Mouse (Mus musculus) 3134 (cell line): ENCODE results near the gene Hoxa6.

Experiments
- DNase-seq: peaks from one replicate; pipeline ENCODE4 v3.0.0-alpha.2; 2011; ENCODE audit warnings: low spot score; ENCODE audit not compliant: insufficient read length; ENCODE audit errors: extremely low read depth

The Hoxa6 gene

GRCm38 (mm10) chr6:52241001-52241621 is 32.6 kb upstream of the Hoxa6 start:
- DNase-seq = no peak

GRCm38 (mm10) chr6:52240389-52241000 is 32.0 kb upstream of the Hoxa6 start, which contains the start of gene Hoxa10:
Gene Hoxa10, minus strand, starts transcription at chr6:52240854.
- DNase-seq = peak; percentile 80

GRCm38 (mm10) chr6:52239625-52240388 is 31.3 kb upstream of the Hoxa6 start:
- DNase-seq = peak; percentile 68

DNA sequence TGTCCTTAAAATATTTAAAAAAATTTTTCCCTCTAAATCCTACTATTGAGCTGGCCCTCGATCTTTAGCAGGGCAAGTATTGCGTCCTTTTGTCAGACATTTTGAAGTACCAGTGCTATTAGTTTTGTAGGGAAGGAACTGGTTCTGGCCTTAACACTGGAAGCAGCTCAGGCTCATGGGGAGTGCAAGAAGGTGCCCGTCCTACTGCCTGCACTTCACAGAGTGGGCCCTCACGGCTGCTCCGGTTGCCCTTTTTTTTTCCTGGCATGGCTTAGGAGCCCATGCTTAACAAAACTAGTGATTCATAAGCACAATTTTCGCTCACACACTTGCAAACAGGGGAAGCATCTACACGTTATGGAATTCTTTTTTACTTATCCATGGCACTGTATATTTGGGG is 30.5 kb upstream of the Hoxa6 start:
- peak; percentile 60 for DNase-seq

DNA sequence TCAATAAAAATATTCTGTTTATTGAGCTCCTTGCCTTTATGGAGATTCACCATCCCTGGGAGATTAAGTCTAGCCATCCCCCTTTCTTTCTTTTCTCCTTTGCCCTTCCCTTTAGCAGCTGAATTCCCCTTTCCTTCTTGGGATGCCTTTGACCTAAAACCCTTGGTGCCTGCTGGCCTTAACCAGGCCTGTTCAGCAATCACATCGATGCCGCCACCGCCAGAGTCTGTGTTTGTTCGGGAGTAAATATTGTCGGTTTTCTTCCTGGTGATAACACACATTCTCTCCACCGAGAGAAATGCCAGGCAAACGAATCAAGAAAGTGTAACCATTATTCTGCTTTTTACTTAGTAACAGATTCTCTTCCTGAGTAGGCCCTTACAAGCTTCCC is 29.6 kb upstream of the Hoxa6 start:
- DNase-seq = no peak

GRCm38 (mm10) chr6:52237346-52238154 is 29.0 kb upstream of the Hoxa6 start:
- no peak for DNase-seq

- DNase-seq = no peak
Measured at GRCm38 (mm10) chr6:52236806-52237205, 28.3 kb upstream of the Hoxa6 start.

- DNase-seq = no peak
Measured at GRCm38 (mm10) chr6:52235866-52236265, 27.3 kb upstream of the Hoxa6 start.

GRCm38 (mm10) chr6:52235267-52235666 is 26.7 kb upstream of the Hoxa6 start:
- no peak for DNase-seq

- DNase-seq = no peak
Measured at GRCm38 (mm10) chr6:52234428-52235140, 26.1 kb upstream of the Hoxa6 start.

DNA sequence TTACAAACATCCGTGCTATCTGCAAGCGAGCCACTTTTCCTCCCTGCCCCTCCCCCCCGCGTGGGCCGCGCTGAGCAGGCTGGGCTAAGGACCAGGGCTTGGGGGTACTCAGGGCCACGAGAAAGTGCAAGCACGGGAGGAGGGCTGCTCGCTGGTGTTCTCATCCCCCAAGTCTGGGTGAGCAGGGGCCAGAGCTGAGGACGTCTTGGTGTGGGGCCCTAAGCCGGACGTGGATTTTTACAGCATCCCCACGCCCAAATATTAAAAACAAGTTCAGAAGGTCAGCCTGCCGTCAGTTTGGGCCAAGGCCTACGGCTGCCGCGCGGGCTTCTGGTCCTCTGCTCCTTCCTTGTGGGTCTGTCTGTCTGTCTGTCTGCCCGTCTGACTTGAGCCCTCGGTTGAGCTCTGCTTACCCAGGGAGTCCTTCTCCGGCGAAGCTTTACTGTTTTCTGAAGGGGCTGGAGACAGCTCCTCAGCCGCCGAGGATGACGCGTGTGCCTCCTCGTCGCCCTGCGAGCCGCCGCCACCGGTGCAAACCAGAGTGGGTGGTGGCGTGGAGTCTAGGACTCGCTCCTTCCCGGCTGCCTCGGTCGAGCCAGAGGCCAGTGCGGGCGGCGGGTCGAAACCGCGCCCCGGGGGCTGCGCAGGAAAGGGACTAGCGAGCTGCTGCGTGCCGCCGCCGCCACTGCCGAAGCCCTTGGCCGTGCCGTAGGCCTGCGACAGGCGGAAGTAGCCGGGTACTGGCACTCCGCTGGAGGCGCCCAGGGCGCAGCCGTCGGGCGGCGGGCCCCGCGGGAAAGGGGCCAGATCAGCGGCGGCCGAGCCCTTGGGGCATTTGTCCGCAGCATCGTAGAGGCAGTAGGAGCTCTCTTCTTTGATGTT is 25.3 kb upstream of the Hoxa6 start:
- DNase-seq = no peak

DNA sequence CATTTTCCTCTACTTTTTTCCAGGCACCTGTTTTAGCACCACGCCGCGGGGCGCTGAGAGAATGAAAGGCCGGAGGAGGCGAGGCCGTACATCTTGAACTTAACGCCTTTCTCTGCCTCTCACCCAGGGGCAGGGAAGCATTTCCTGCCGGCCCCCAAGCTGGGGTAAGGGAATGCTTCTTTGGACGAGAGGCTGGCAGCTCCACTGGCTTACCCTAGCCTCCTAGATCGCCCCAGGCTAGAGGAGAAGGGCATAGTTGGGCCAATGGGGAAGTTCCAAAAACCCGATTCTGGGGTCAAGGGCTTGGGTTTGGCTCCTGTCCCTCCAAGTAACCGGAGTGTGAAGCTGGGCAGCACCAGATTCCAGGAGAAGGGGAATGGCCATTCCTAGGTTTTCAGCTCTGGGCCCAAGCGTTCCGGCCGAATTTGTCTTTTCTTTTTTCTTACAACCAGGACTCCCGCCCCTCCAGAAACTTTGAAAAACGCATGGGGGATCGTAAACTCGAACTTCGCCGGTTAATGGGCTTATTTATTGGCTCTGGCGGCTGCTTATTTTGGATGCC is 24.5 kb upstream of the Hoxa6 start:
- DNase-seq = no peak

- DNase-seq = no peak
Measured at GRCm38 (mm10) chr6:52232568-52232965, 24.0 kb upstream of the Hoxa6 start.

GRCm38 (mm10) chr6:52231885-52232567 is 23.5 kb upstream of the Hoxa6 start:
- no peak for DNase-seq

DNA sequence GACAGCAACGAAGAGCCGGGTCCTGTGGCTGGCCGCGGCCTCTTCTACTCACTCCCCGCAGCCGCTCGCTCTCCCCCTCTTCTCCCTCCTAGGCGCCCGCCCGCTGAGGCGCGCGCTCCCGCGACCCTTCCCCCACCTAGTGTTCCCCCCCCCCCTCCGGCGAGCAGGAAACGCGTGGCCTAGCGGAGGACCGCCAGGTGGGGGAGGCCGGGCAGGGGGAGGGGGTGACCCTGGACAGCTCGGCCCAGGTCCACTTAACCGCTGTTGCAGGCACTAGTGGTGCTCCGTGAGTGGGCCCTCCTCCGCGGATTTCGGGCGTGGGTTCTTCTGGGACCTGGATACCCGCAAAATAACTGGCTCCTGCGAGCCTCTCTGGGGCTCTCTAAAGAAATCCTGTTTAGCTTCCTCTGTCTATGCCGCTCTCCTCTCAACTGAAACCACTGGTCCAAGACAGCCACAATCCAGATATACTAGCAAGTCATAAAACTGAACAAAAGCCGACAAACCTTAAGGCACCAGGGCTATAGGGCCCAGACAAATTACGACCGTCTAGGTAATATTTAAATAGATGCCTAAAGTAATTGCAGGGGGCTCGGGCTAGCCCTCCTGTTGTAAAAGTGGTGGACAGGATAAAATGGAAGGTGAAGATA is 22.1 kb upstream of the Hoxa6 start, which contains the start of gene Hoxa9:
TSS of gene Hoxa9 (minus strand) at position 574 of the 650 bp plus-strand sequence.
- no peak for DNase-seq

- DNase-seq = no peak
Measured at GRCm38 (mm10) chr6:52229558-52230416, 21.3 kb upstream of the Hoxa6 start.
